Mouse (Mus musculus) kidney, adult 2 months (tissue): ENCODE results near the gene Zscan26.
"Not testable (repeated sequence)": the region's sequence is repeated elsewhere in the genome, so short reads cannot be mapped to it uniquely, and the experiment has no call there.

Experiments
- CTCF ChIP-seq: fragments of 200-500 bp; conservative IDR thresholded peaks from 2 replicates; pipeline ENCODE4 v1.5.1; 2011; ENCODE audit warnings: low read depth, mild to moderate bottlenecking, control low read depth, low read length, moderate library complexity, mixed read lengths; ENCODE audit not compliant: insufficient read depth, insufficient read length
- POLR2A ChIP-seq: fragments of 200-500 bp; IDR thresholded peaks from one replicate; pipeline ENCODE4 v1.6.1; 2011; ENCODE audit warnings: low read depth, low read length, control low read depth

DNA sequence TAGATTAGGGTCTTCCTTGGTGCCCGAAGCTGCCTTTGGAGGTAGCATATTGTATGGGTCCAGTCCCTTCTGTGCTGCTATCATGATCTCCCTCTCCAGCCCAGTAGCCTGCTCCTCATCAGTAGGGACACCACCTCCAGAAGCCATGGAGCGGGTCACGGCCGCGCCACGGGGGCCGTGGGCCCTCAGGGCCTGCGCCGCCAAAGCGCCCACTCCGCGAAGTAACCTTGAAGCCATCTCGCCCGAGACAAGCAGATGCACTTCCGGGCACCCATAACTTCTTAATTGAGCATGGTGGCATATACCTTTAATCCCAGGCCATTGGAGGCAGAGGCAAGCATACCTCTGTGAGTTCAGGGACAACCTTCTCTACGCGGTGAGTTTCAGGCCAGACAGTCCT, 47.7 kb upstream of the Zscan26 start, which contains the start of gene Gm11273:
- not testable (repeated sequence) for TF ChIP-seq CTCF, POLR2A
